In genomic region chr5:20748142-20748541, GRCm38 (mm10) we compare ENCODE assay signal across 24 mouse cellular contexts.
DNase-seq lines count a peak whose midpoint lies in the region; ATAC-seq and TF ChIP-seq lines count a peak whose summit lies in the region.
"Had no signal": no experiment of that assay in that cellular context is flagged by ENCODE, and none has a peak within 500 bp of the region (broad histone marks: within the 10 kb centered on the region; RNA-seq: fewer than 3 reads in every experiment).

No protein-coding gene starts in this region.

- H3K4me1 ChIP-seq in hindbrain, embryonic 11.5 days (replicated peaks; ENCODE audit: control insufficient read depth, insufficient read depth, low read length) = no peaks in the 10 kb centered on the region; the same call in 1 of the 2 replicates
- peaks cover 16% of the 10 kb centered on the region; the same call in 1 of the 2 replicates for H3K4me1 ChIP-seq in hindbrain, embryonic 10.5 days (replicated peaks)
- peaks cover 38% of the 10 kb centered on the region for H3K4me1 ChIP-seq in forebrain, embryonic 12.5 days
- peaks cover 17% of the 10 kb centered on the region; the same call in 1 of the 2 replicates for H3K4me1 ChIP-seq in forebrain, postnatal 0 days (ENCODE audit: insufficient read depth)
- peaks cover 12% of the 10 kb centered on the region for H3K4me1 ChIP-seq in midbrain, embryonic 16.5 days (ENCODE audit: control insufficient read depth, insufficient read depth, low read length)
- no peaks in the 10 kb centered on the region; the same call in 1 of the 2 replicates for H3K4me1 ChIP-seq in lung, adult 2 months (ENCODE audit: control insufficient read depth, insufficient read depth, low read length)
- H3K4me1 ChIP-seq: heart, embryonic 10.5 days had no signal

- H3K27ac ChIP-seq in hindbrain, embryonic 11.5 days (ENCODE audit: low read depth, low read length) = no peak overlapping the region
- H3K27ac ChIP-seq in hindbrain, embryonic 10.5 days = no peak overlapping the region
- no peak overlapping the region for H3K27ac ChIP-seq in forebrain, embryonic 12.5 days
- no peak overlapping the region for H3K27ac ChIP-seq in forebrain, postnatal 0 days (ENCODE audit: low read depth, low read length)
- H3K27ac ChIP-seq in midbrain, embryonic 16.5 days (ENCODE audit: low read length) = no peak overlapping the region
- H3K27ac ChIP-seq: heart, embryonic 10.5 days; stomach, postnatal 0 days had no signal

- no peak for TF ChIP-seq POLR2A in lung, adult 2 months (IDR thresholded peaks at IDR 0.05; ENCODE audit: borderline replicate concordance, extremely low read depth, low read depth, low read length)

- no peaks in the 10 kb centered on the region for H3K9me3 ChIP-seq in hindbrain, embryonic 11.5 days (ENCODE audit: control insufficient read depth, low read length)
- no peaks in the 10 kb centered on the region for H3K9me3 ChIP-seq in hindbrain, embryonic 10.5 days
- H3K9me3 ChIP-seq in forebrain, embryonic 12.5 days = no peaks in the 10 kb centered on the region
- no peaks in the 10 kb centered on the region for H3K9me3 ChIP-seq in forebrain, postnatal 0 days (ENCODE audit: low read length)
- H3K9me3 ChIP-seq in midbrain, embryonic 16.5 days (replicated peaks; ENCODE audit: control insufficient read depth, low read length, poor library complexity, severe bottlenecking) = no peaks in the 10 kb centered on the region
- H3K9me3 ChIP-seq: heart, embryonic 10.5 days had no signal

- H3K4me2 ChIP-seq in hindbrain, embryonic 11.5 days (replicated peaks; ENCODE audit: low read depth, low read length) = no peak overlapping the region
- H3K4me2 ChIP-seq in forebrain, embryonic 12.5 days = no peak overlapping the region
- no peak overlapping the region for H3K4me2 ChIP-seq in forebrain, postnatal 0 days (ENCODE audit: low read depth)
- H3K4me2 ChIP-seq in midbrain, embryonic 16.5 days (ENCODE audit: low read length) = no peak overlapping the region

- no peaks in the 10 kb centered on the region for H3K36me3 ChIP-seq in hindbrain, embryonic 11.5 days (ENCODE audit: control insufficient read depth, insufficient read depth, low read length)
- no peaks in the 10 kb centered on the region for H3K36me3 ChIP-seq in hindbrain, embryonic 10.5 days
- H3K36me3 ChIP-seq in forebrain, embryonic 12.5 days (replicated peaks) = no peaks in the 10 kb centered on the region
- H3K36me3 ChIP-seq in forebrain, postnatal 0 days (ENCODE audit: insufficient read depth) = no peaks in the 10 kb centered on the region
- no peaks in the 10 kb centered on the region for H3K36me3 ChIP-seq in midbrain, embryonic 16.5 days (ENCODE audit: control insufficient read depth, insufficient read depth, low read length)
- H3K36me3 ChIP-seq: heart, embryonic 10.5 days had no signal

- H3K9ac ChIP-seq in hindbrain, embryonic 11.5 days (ENCODE audit: low read depth, low read length) = no peak overlapping the region
- H3K9ac ChIP-seq in forebrain, embryonic 12.5 days = no peak overlapping the region
- no peak overlapping the region for H3K9ac ChIP-seq in forebrain, postnatal 0 days
- H3K9ac ChIP-seq in midbrain, embryonic 16.5 days (ENCODE audit: low read depth, low read length) = no peak overlapping the region
- H3K9ac ChIP-seq: liver, postnatal 0 days had no signal

- no peak for DNase-seq in hindbrain, embryonic 11.5 days (ENCODE audit: low spot score)
- DNase-seq in hindbrain, embryonic 10.5 days (ENCODE audit: low spot score) = no peak
- DNase-seq in forebrain, postnatal 0 days = peak; percentile 28
- no peak for DNase-seq in urinary bladder, postnatal 25 days (ENCODE audit: low spot score)
- no peak for DNase-seq in lung, adult 2 months
- DNase-seq: adrenal gland, postnatal 25 days; cerebellum, adult 11-12 months; cerebellum, postnatal 25 days; embryo, embryonic 11 days; heart, postnatal 10 days; kidney, adult 18-20 months; kidney, postnatal 14 days; left cerebral cortex, postnatal 4 days; liver; liver, postnatal 0 days; right cerebral cortex, adult 18-20 months; thymus, postnatal 14 days had no signal

- WGBS in hindbrain, embryonic 11.5 days = 52% methylated on average over 4 of the region's 4 CpGs
- WGBS in hindbrain, embryonic 10.5 days = 70% methylated on average over 4 of the region's 4 CpGs
- WGBS in forebrain, embryonic 12.5 days = 32% methylated on average over 4 of the region's 4 CpGs
- 16% methylated on average over 4 of the region's 4 CpGs for WGBS in forebrain, postnatal 0 days
- WGBS in midbrain, embryonic 16.5 days = 36% methylated on average over 4 of the region's 4 CpGs
- 91% methylated on average over 4 of the region's 4 CpGs for WGBS in lung, adult 2 months

- H3K27me3 ChIP-seq in hindbrain, embryonic 11.5 days (ENCODE audit: control insufficient read depth, insufficient read depth, low read length) = no peaks in the 10 kb centered on the region
- H3K27me3 ChIP-seq in hindbrain, embryonic 10.5 days (ENCODE audit: insufficient read depth, poor library complexity, severe bottlenecking) = no peaks in the 10 kb centered on the region
- H3K27me3 ChIP-seq in forebrain, embryonic 12.5 days = no peaks in the 10 kb centered on the region
- no peaks in the 10 kb centered on the region for H3K27me3 ChIP-seq in forebrain, postnatal 0 days (ENCODE audit: insufficient read depth, low read length)
- no peaks in the 10 kb centered on the region for H3K27me3 ChIP-seq in midbrain, embryonic 16.5 days (ENCODE audit: control insufficient read depth, insufficient read depth, low read depth, low read length)
- H3K27me3 ChIP-seq: CH12.LX had no signal

- peak; percentile 76 for ATAC-seq in hindbrain, embryonic 11.5 days (ENCODE audit: low FRiP score)
- ATAC-seq in forebrain, embryonic 12.5 days (ENCODE audit: low FRiP score) = peak; percentile 44; the same call in 1 of the 2 replicates
- ATAC-seq in forebrain, postnatal 0 days = peak; percentile 60
- ATAC-seq in midbrain, embryonic 16.5 days = 0 out of 2 replicates have a peak, but pooled peaks have one; percentile 22
- ATAC-seq: liver, postnatal 0 days had no signal

- no peak for TF ChIP-seq CTCF in forebrain, postnatal 0 days (IDR thresholded peaks at IDR 0.05; ENCODE audit: low read depth)
- TF ChIP-seq CTCF in lung, adult 2 months (IDR thresholded peaks at IDR 0.05; ENCODE audit: insufficient read depth, low read length) = no peak

- no peak overlapping the region for H3K4me3 ChIP-seq in hindbrain, embryonic 11.5 days (ENCODE audit: low read depth, low read length)
- H3K4me3 ChIP-seq in hindbrain, embryonic 10.5 days = no peak overlapping the region
- no peak overlapping the region for H3K4me3 ChIP-seq in forebrain, embryonic 12.5 days (replicated peaks)
- H3K4me3 ChIP-seq in forebrain, postnatal 0 days (ENCODE audit: low read depth, low read length) = no peak overlapping the region
- no peak overlapping the region for H3K4me3 ChIP-seq in midbrain, embryonic 16.5 days (ENCODE audit: low read depth, low read length)
- no peak overlapping the region for H3K4me3 ChIP-seq in lung, adult 2 months (replicated peaks; ENCODE audit: extremely low read depth, low read depth, low read length)
- H3K4me3 ChIP-seq: heart, embryonic 10.5 days; megakaryocyte, embryonic 14.5 days; myocyte had no signal

Comparison
In these comparisons a context has a peak if more than half of its experiments do, and no peak if none do; other contexts are left out.
1. ATAC-seq: peak in every context shown above with its lines; median percentile 76 in hindbrain, embryonic 11.5 days; 60 in forebrain, postnatal 0 days; 44 in forebrain, embryonic 12.5 days; 22 in midbrain, embryonic 16.5 days.